Mouse (Mus musculus): ENCODE results near the gene Mcrip2. TPM values are rescaled to one million over a fixed set of nuclear protein-coding genes. Genes with fewer than 3 reads are reported as not detected.

Mcrip2 gene
- polyA plus RNA-seq, 2 experiments, result 12.3 to 20.2 TPM

GRCm38 (mm10) chr17:25818851-25819780 lies 49.4 kb downstream of the Mcrip2 start:
- 5% methylated on average over 46 of the region's 46 CpGs for WGBS
- no peak for ATAC-seq (ENCODE audit: low FRiP score, low read depth)
- H3K27ac ChIP-seq (replicated peaks; ENCODE audit: low read depth, low read length), result no peak overlapping the region

GRCm38 (mm10) chr17:25817662-25818061 lies 50.9 kb downstream of the Mcrip2 start:
- DNase-seq (ENCODE audit: low spot score), result no peak
- no peak overlapping the region for H3K9ac ChIP-seq (ENCODE audit: low read depth, low read length, severe bottlenecking)
- H3K4me3 ChIP-seq (replicated peaks; ENCODE audit: low read length), result no peak overlapping the region
- H3K9me3 ChIP-seq (ENCODE audit: control insufficient read depth, low read length), result no peaks in the 10 kb centered on the region
- no peak overlapping the region for H3K27ac ChIP-seq (replicated peaks; ENCODE audit: low read depth, low read length)
- 82% methylated on average over 11 of the region's 11 CpGs for WGBS
- H3K4me1 ChIP-seq (ENCODE audit: control insufficient read depth, insufficient read depth, low read length), result 0 out of 2 replicates have a peak, but pooled peaks cover 4% of the 10 kb centered on the region
- no peak for ATAC-seq (ENCODE audit: low FRiP score, low read depth)
- H3K4me2 ChIP-seq (replicated peaks; ENCODE audit: low read depth, low read length, severe bottlenecking), result no peak overlapping the region
- no peak for TF ChIP-seq POLR2A (IDR thresholded peaks at IDR 0.05; ENCODE audit: borderline replicate concordance, extremely low read depth, insufficient read depth, insufficient read length)
- peaks cover 41% of the 10 kb centered on the region for H3K27me3 ChIP-seq (ENCODE audit: control insufficient read depth, insufficient read depth, low read length)
- H3K36me3 ChIP-seq (ENCODE audit: control insufficient read depth, insufficient read depth, low read length), result no peaks in the 10 kb centered on the region

More at GRCm38 (mm10) chr17:25818851-25819780, 49.4 kb downstream of the Mcrip2 start:
- Histone ChIP-seq H3K36me3 (ENCODE audit: control insufficient read depth, insufficient read depth, low read length) (no peaks in the 10 kb centered on the region), H3K4me3 (replicated peaks; ENCODE audit: low read length) (no peak overlapping the region), H3K4me2 (replicated peaks; ENCODE audit: low read depth, low read length, severe bottlenecking) (peak overlapping the region; percentile 28; the same call in 1 of the 2 replicates), H3K9me3 (ENCODE audit: control insufficient read depth, low read length) (no peaks in the 10 kb centered on the region), H3K4me1 (ENCODE audit: control insufficient read depth, insufficient read depth, low read length) (peaks cover 3% of the 10 kb centered on the region), H3K9ac (ENCODE audit: low read depth, low read length, severe bottlenecking) (no peak overlapping the region), H3K27me3 (ENCODE audit: control insufficient read depth, insufficient read depth, low read length) (peaks cover 35% of the 10 kb centered on the region)
- DNase-seq (ENCODE audit: low spot score), result no peak
- TF ChIP-seq POLR2A (IDR thresholded peaks at IDR 0.05; ENCODE audit: borderline replicate concordance, extremely low read depth, insufficient read depth, insufficient read length), result no peak

Small RNA genes lying within 50 kb of the gene (microRNA-seq; reads per million reads assigned to microRNA genes)
- gene Mir3082, result not detected

Other genes starting within 250 kb of the Mcrip2 start
- 0.56 and 0.74 TPM in 2 replicates for gene Gng13, start 151.6 kb downstream of the Mcrip2 start, polyA plus RNA-seq (2012; rRNA removed)
- 3.5 and 6.1 TPM in 2 replicates for gene Gng13, start 151.6 kb downstream of the Mcrip2 start, polyA plus RNA-seq (2014; fragmentation: Nextera tagmentation; extraction: Ambion mirVana)
- 34.5 and 34.6 TPM in 2 replicates for gene Chtf18, start 141.3 kb downstream of the Mcrip2 start, polyA plus RNA-seq (2012; rRNA removed)
- 14.7 and 16.1 TPM in 2 replicates for gene Chtf18, start 141.3 kb downstream of the Mcrip2 start, polyA plus RNA-seq (2014; fragmentation: Nextera tagmentation; extraction: Ambion mirVana)
- gene Rpusd1, start 141.1 kb downstream of the Mcrip2 start, polyA plus RNA-seq (2012; rRNA removed), result 48.2 and 71.7 TPM in 2 replicates
- 26.1 and 26.6 TPM in 2 replicates for gene Rpusd1, start 141.1 kb downstream of the Mcrip2 start, polyA plus RNA-seq (2014; fragmentation: Nextera tagmentation; extraction: Ambion mirVana)
- gene Mslnl, start 132.7 kb downstream of the Mcrip2 start, polyA plus RNA-seq (2012; rRNA removed), result 0.10 and 0.13 TPM in 2 replicates
- gene Mslnl, start 132.7 kb downstream of the Mcrip2 start, polyA plus RNA-seq (2014; fragmentation: Nextera tagmentation; extraction: Ambion mirVana), result 0.10 and 0.22 TPM in 2 replicates
- gene Msln, start 114.4 kb downstream of the Mcrip2 start, polyA plus RNA-seq (2012; rRNA removed), result 0.23 and 5.5 TPM in 2 replicates
- 0.37 and 0.95 TPM in 2 replicates for gene Msln, start 114.4 kb downstream of the Mcrip2 start, polyA plus RNA-seq (2014; fragmentation: Nextera tagmentation; extraction: Ambion mirVana)
- gene Narfl, start 95.0 kb downstream of the Mcrip2 start, polyA plus RNA-seq (2012; rRNA removed), result 24.9 and 26.0 TPM in 2 replicates
- 24.2 and 26.1 TPM in 2 replicates for gene Narfl, start 95.0 kb downstream of the Mcrip2 start, polyA plus RNA-seq (2014; fragmentation: Nextera tagmentation; extraction: Ambion mirVana)
- 113 and 119 TPM in 2 replicates for gene Haghl, start 83.1 kb downstream of the Mcrip2 start, polyA plus RNA-seq (2012; rRNA removed)
- gene Haghl, start 83.1 kb downstream of the Mcrip2 start, polyA plus RNA-seq (2014; fragmentation: Nextera tagmentation; extraction: Ambion mirVana), result 69.3 and 78.0 TPM in 2 replicates
- gene Ccdc78, start 82.2 kb downstream of the Mcrip2 start, polyA plus RNA-seq (2012; rRNA removed), result 0.06 and 0.10 TPM in 2 replicates
- gene Ccdc78, start 82.2 kb downstream of the Mcrip2 start, polyA plus RNA-seq (2014; fragmentation: Nextera tagmentation; extraction: Ambion mirVana), result not detected in 2 replicates
- gene Fam173a, start 75.9 kb downstream of the Mcrip2 start, polyA plus RNA-seq (2012; rRNA removed), result 114 and 117 TPM in 2 replicates
- gene Fam173a, start 75.9 kb downstream of the Mcrip2 start, polyA plus RNA-seq (2014; fragmentation: Nextera tagmentation; extraction: Ambion mirVana), result 72.5 and 73.8 TPM in 2 replicates
- not detected in 2 replicates for gene AC134908.4, start 73.1 kb downstream of the Mcrip2 start, polyA plus RNA-seq (2012; rRNA removed)
- 0.30 TPM in 1 of 2 replicates, not detected in the other for gene AC134908.4, start 73.1 kb downstream of the Mcrip2 start, polyA plus RNA-seq (2014; fragmentation: Nextera tagmentation; extraction: Ambion mirVana)
- gene Metrn, start 71.6 kb downstream of the Mcrip2 start, polyA plus RNA-seq (2012; rRNA removed), result 83.6 and 119 TPM in 2 replicates
- gene Metrn, start 71.6 kb downstream of the Mcrip2 start, polyA plus RNA-seq (2014; fragmentation: Nextera tagmentation; extraction: Ambion mirVana), result 10.5 and 12.6 TPM in 2 replicates
- gene Fbxl16, start 59.7 kb downstream of the Mcrip2 start, polyA plus RNA-seq (2012; rRNA removed), result 6.5 and 12.2 TPM in 2 replicates
- gene Fbxl16, start 59.7 kb downstream of the Mcrip2 start, polyA plus RNA-seq (2014; fragmentation: Nextera tagmentation; extraction: Ambion mirVana), result 2.0 and 2.5 TPM in 2 replicates
- gene Wdr24, start 45.1 kb downstream of the Mcrip2 start, polyA plus RNA-seq (2012; rRNA removed), result 45.1 and 56.1 TPM in 2 replicates
- gene Wdr24, start 45.1 kb downstream of the Mcrip2 start, polyA plus RNA-seq (2014; fragmentation: Nextera tagmentation; extraction: Ambion mirVana), result 26.0 and 27.7 TPM in 2 replicates
- gene Jmjd8, start 39.9 kb downstream of the Mcrip2 start, polyA plus RNA-seq (2012; rRNA removed), result 64.4 and 79.2 TPM in 2 replicates
- gene Jmjd8, start 39.9 kb downstream of the Mcrip2 start, polyA plus RNA-seq (2014; fragmentation: Nextera tagmentation; extraction: Ambion mirVana), result 41.5 and 46.3 TPM in 2 replicates
- 335 and 338 TPM in 2 replicates for gene Stub1, start 35.4 kb downstream of the Mcrip2 start, polyA plus RNA-seq (2012; rRNA removed)
- 349 and 350 TPM in 2 replicates for gene Stub1, start 35.4 kb downstream of the Mcrip2 start, polyA plus RNA-seq (2014; fragmentation: Nextera tagmentation; extraction: Ambion mirVana)
- 11.7 and 12.9 TPM in 2 replicates for gene Rhbdl1, start 31.5 kb downstream of the Mcrip2 start, polyA plus RNA-seq (2012; rRNA removed)
- gene Rhbdl1, start 31.5 kb downstream of the Mcrip2 start, polyA plus RNA-seq (2014; fragmentation: Nextera tagmentation; extraction: Ambion mirVana), result 1.9 and 2.3 TPM in 2 replicates
- gene Gm20683, start 27.0 kb downstream of the Mcrip2 start, polyA plus RNA-seq (2012; rRNA removed), result 13.0 and 19.4 TPM in 2 replicates
- gene Gm20683, start 27.0 kb downstream of the Mcrip2 start, polyA plus RNA-seq (2014; fragmentation: Nextera tagmentation; extraction: Ambion mirVana), result 2.2 and 2.5 TPM in 2 replicates
- gene Rhot2, start 23.9 kb downstream of the Mcrip2 start, polyA plus RNA-seq (2012; rRNA removed), result 101 and 126 TPM in 2 replicates
- 10.6 and 16.9 TPM in 2 replicates for gene Rhot2, start 23.9 kb downstream of the Mcrip2 start, polyA plus RNA-seq (2014; fragmentation: Nextera tagmentation; extraction: Ambion mirVana)
- gene Wdr90, start 7.3 kb downstream of the Mcrip2 start, polyA plus RNA-seq (2012; rRNA removed), result 68.0 and 90.0 TPM in 2 replicates
- 18.1 and 22.1 TPM in 2 replicates for gene Wdr90, start 7.3 kb downstream of the Mcrip2 start, polyA plus RNA-seq (2014; fragmentation: Nextera tagmentation; extraction: Ambion mirVana)
- 61.7 and 62.9 TPM in 2 replicates for gene Mettl26, start 6.3 kb upstream of the Mcrip2 start, polyA plus RNA-seq (2012; rRNA removed)
- 51.4 and 52.0 TPM in 2 replicates for gene Mettl26, start 6.3 kb upstream of the Mcrip2 start, polyA plus RNA-seq (2014; fragmentation: Nextera tagmentation; extraction: Ambion mirVana)
- gene Wfikkn1, start 12.1 kb upstream of the Mcrip2 start, polyA plus RNA-seq (2012; rRNA removed), result 1.2 and 1.4 TPM in 2 replicates
- 0.68 and 0.77 TPM in 2 replicates for gene Wfikkn1, start 12.1 kb upstream of the Mcrip2 start, polyA plus RNA-seq (2014; fragmentation: Nextera tagmentation; extraction: Ambion mirVana)
- 53.3 and 73.6 TPM in 2 replicates for gene Rab40c, start 51.0 kb upstream of the Mcrip2 start, polyA plus RNA-seq (2012; rRNA removed)
- 20.8 and 23.2 TPM in 2 replicates for gene Rab40c, start 51.0 kb upstream of the Mcrip2 start, polyA plus RNA-seq (2014; fragmentation: Nextera tagmentation; extraction: Ambion mirVana)
- gene Pigq, start 76.2 kb upstream of the Mcrip2 start, polyA plus RNA-seq (2012; rRNA removed), result 95.4 and 141 TPM in 2 replicates
- 48.7 and 48.8 TPM in 2 replicates for gene Pigq, start 76.2 kb upstream of the Mcrip2 start, polyA plus RNA-seq (2014; fragmentation: Nextera tagmentation; extraction: Ambion mirVana)
- gene Nhlrc4, start 76.2 kb upstream of the Mcrip2 start, polyA plus RNA-seq (2012; rRNA removed), result 0.10 TPM in 2 replicates
- gene Nhlrc4, start 76.2 kb upstream of the Mcrip2 start, polyA plus RNA-seq (2014; fragmentation: Nextera tagmentation; extraction: Ambion mirVana), result not detected in 2 replicates
- gene A930017K11Rik, start 83.8 kb upstream of the Mcrip2 start, polyA plus RNA-seq (2012; rRNA removed), result 0.25 and 0.26 TPM in 2 replicates
- 0.23 and 0.35 TPM in 2 replicates for gene A930017K11Rik, start 83.8 kb upstream of the Mcrip2 start, polyA plus RNA-seq (2014; fragmentation: Nextera tagmentation; extraction: Ambion mirVana)
- gene Capn15, start 117.0 kb upstream of the Mcrip2 start, polyA plus RNA-seq (2012; rRNA removed), result 50.1 and 70.4 TPM in 2 replicates
- 31.0 and 31.2 TPM in 2 replicates for gene Capn15, start 117.0 kb upstream of the Mcrip2 start, polyA plus RNA-seq (2014; fragmentation: Nextera tagmentation; extraction: Ambion mirVana)
- 39.0 and 47.9 TPM in 2 replicates for gene Rab11fip3, start 200.8 kb upstream of the Mcrip2 start, polyA plus RNA-seq (2012; rRNA removed)
- 17.8 and 18.0 TPM in 2 replicates for gene Rab11fip3, start 200.8 kb upstream of the Mcrip2 start, polyA plus RNA-seq (2014; fragmentation: Nextera tagmentation; extraction: Ambion mirVana)
- gene Decr2, start 221.6 kb upstream of the Mcrip2 start, polyA plus RNA-seq (2012; rRNA removed), result 32.5 and 34.7 TPM in 2 replicates
- gene Decr2, start 221.6 kb upstream of the Mcrip2 start, polyA plus RNA-seq (2014; fragmentation: Nextera tagmentation; extraction: Ambion mirVana), result 19.0 and 23.3 TPM in 2 replicates
- 133 and 176 TPM in 2 replicates for gene Nme4, start 226.8 kb upstream of the Mcrip2 start, polyA plus RNA-seq (2012; rRNA removed)
- gene Nme4, start 226.8 kb upstream of the Mcrip2 start, polyA plus RNA-seq (2014; fragmentation: Nextera tagmentation; extraction: Ambion mirVana), result 104 and 106 TPM in 2 replicates
- 4.3 and 6.5 TPM in 2 replicates for gene Tmem8, start 244.5 kb upstream of the Mcrip2 start, polyA plus RNA-seq (2012; rRNA removed)
- 1.1 and 1.2 TPM in 2 replicates for gene Tmem8, start 244.5 kb upstream of the Mcrip2 start, polyA plus RNA-seq (2014; fragmentation: Nextera tagmentation; extraction: Ambion mirVana)